Mouse (Mus musculus) activated CD4-positive, CD25-positive, alpha-beta regulatory T cell, adult 4 months (primary cell): ENCODE measurements around the gene Enthd1. TPM values are rescaled to one million over a fixed set of nuclear protein-coding genes. Genes with fewer than 3 reads are reported as not detected.

Experiments used
- ATAC-seq: one replicate; pipeline ENCODE4 v1.8.0; 2017
- polyA plus RNA-seq, 2 experiments: library from polyadenylated mRNA; unstranded; fragments of 100-300 nt; shearing (Covaris generic); gene quantifications; one replicate each; pipeline ENCODE4 v1.2.1; 2017

Enthd1 gene
- polyA plus RNA-seq, 2 experiments from 2014 or later: 0.38 TPM; not detected in 1

DNA sequence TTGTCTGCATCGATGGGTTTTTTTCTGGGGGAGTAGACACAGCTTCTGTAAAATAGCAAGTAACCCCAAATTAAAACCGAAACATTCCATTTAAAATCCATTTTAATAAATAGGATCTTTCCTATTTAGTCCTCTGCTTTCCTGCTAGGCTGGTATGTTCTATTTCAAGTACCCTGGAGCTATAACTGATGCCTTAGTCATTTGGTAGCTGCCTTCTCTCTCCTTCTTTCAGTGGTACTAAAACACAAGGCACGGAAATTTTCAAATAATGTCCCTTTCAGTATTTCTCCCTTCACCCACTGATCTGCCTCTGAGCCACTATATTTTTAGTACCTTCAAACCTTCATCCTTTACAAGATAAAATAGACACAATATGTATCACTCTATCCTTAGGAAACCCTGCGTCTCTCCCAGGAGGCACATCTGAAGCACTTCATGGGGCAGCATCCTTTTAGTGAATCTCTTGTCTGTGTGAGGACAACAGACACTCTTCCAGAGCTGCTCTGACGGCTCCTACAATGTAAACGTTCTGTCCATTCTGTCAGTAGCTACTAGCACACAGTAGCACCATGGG, 90.4 kb downstream of the Enthd1 start:
- ATAC-seq: no peak

DNA sequence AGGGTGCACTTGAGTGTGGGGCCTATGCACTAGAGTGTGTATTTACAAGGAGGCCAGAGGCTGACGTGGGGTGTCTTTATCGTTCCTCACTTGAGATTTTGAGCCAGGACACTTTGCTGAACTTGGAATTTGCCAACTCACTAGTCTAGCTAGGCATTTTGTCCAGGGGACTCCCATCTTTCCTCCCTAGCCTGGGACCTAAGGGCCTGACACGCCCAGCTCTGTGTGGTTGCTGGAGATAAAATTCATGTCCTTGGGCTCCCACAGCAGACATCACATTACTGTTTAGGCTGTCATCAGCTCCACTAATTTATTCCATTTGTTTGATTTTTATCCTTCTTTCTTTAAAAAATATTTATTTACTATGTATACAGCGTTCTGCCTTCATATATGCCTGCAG, 97.1 kb downstream of the Enthd1 start:
- no peak for ATAC-seq

DNA sequence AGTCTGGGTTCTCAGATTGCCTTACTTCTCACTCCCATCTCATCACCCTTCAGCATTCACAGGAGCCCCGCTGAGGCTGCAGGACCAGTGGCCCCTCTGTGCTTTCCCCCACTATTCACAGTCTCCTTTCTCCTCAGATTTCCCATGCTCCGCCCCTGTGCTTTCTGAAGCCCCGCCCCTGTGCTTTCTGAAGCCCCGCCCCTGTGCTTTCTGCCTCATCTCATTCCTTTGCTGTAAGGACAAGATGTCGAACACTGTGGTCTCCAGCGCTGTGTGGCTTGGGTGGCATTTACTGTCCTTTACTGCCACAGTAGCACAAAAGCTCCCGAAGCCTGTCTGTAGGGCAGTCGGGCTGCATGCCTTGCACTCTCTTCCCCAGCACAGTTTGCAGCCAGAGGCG, 102.8 kb downstream of the Enthd1 start:
- ATAC-seq: no peak

- no peak for ATAC-seq
Measured at GRCm38 (mm10) chr15:80461446-80461845, 103.5 kb downstream of the Enthd1 start.

GRCm38 (mm10) chr15:80460011-80460410, 104.9 kb downstream of the Enthd1 start:
- ATAC-seq: no peak

GRCm38 (mm10) chr15:80457984-80458383, 107.0 kb downstream of the Enthd1 start:
- ATAC-seq: no peak

DNA sequence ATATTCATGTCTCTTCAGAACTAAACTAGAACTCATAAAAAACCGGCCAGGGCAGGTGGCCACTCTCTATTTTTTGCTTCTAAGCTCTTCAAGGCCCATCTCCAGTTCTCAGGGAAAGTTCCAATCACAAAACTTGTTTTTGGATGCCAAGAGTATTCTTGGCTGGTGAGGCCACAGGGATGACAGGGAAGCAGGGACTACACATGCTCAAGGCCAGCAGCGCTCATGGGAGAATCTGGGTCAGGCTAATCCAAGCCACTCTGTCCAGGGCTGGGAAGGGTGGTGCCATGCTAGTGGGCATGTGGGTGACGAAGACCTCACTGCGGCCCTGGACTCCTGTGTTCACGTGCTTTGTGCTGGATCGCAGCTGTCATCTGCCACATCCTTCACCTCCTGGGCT, 110.5 kb downstream of the Enthd1 start:
- ATAC-seq: no peak

DNA sequence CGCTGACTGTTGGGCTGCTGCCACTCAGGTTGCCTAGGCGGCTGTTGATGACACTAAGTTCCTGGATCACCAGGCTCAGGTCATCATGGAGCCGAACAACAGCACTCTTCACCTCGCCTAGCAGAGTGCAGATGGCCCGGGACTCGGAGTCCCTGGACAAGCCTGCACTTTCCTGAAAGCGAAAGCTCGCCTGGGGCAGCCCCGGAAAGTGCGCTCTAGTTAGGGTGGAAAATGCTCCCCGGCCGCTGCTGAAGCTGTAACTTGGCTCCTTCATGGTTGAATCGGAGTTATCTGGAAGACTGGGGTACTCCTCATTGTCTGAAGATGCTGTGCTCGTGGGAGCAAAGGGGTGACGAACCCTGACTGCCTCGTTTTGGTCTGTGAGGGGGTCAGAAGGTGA, 112.5 kb downstream of the Enthd1 start:
- ATAC-seq: no peak

- ATAC-seq: no peak
Measured at GRCm38 (mm10) chr15:80445956-80446687, 118.8 kb downstream of the Enthd1 start.

DNA sequence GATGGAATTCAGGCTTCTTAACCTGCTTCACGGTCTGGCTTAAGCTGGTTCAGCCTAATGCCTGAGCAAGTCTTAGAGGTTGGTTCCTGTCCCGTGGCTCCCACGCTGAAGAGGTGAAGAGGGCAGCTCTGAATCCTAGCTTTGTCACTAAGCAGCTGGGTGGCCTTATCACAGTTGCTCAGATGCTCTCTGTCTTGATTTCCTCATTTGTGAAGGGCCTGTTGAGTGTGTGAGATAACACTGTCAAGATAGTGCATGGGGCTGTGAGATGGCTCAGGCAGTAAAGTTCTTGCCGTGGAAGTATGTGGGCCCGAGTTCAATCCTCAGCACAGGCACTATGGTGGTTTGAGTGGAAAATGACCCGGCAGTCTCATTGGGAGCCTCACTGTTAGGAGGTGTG, 124.8 kb downstream of the Enthd1 start:
- ATAC-seq: no peak

DNA sequence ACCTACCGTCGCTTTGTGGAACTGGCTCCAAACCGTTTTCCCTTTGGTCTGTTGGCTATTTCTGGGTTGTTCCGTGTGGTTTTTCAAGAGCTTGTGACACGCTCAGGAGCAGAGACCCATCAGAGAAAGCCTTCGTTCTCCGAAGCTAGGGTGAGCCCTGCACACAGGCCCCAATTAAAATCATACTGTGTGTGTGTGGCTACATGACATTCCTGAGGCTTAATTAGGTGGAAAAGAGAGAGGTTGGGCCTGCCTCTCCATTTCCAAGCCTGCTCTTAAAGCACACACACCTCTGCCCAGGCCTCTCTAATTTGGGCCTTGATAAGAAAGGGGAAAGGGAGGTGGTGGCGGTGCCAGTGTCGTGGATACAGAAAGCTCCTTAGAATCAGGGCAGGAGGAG, 126.5 kb downstream of the Enthd1 start:
- ATAC-seq: no peak

GRCm38 (mm10) chr15:80437996-80438395, 127.0 kb downstream of the Enthd1 start:
- no peak for ATAC-seq

DNA sequence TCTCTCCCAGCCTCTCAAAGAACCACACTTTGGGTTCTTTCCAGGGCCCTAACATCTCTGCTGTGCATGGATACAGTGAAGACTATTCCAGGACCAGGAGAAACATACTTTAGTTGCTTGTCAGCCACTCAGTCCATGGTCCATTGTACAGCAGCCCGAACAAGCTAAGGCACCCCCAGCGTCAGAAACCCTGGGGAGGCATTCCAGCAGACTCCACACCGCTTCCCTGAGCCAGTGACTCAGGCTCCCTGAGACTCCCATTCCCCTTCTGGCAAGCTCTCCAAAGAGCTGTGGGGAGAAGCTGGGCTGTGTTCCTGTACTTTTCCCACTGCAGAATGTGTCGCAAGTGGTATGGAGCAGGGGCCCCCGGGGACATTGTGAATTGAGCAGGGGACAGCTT, 128.0 kb downstream of the Enthd1 start:
- no peak for ATAC-seq

DNA sequence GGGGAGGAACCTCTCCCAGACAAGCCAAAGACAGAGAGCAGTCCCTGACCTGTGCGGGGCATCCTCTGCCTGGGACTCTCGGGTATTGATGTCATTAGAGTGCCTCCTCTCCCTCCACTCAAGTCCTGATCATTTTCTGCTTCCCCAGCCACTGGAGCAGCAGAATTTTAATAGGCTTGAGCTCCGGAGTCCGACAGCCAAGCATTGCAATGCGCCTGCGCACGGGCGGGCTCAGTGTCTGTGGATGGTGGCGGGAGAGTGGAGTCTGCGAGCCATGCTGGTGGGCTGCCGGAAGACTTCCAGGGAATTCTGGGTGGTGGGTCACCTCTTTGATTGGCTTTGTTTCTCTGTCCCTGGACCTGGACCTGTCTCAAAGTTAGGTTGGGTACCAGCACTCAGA, 134.6 kb downstream of the Enthd1 start:
- ATAC-seq: no peak

- no peak for ATAC-seq
Measured at GRCm38 (mm10) chr15:80418146-80418545, 146.8 kb downstream of the Enthd1 start.

DNA sequence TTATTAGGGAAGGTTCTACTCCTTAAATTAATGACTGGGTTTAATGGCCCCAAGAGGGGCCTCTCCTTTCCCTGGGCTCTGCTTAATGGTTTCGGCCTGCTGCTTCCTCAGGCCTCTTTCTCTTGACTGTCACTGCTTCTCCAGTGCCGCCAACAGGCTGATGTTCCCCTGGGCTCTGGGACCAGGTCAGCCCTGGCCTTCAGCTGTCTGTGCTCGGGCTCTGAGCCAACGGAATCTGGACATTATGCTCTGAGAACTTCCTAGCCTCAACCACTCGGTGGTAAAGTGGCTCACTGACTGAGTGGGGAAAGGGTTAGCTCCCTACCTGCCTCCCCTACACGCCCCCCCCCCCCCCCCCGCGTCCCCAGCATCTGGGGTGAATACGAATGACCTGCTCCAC, 147.9 kb downstream of the Enthd1 start:
- no peak for ATAC-seq

- ATAC-seq: no peak
Measured at GRCm38 (mm10) chr15:80415132-80415531, 149.8 kb downstream of the Enthd1 start.

DNA sequence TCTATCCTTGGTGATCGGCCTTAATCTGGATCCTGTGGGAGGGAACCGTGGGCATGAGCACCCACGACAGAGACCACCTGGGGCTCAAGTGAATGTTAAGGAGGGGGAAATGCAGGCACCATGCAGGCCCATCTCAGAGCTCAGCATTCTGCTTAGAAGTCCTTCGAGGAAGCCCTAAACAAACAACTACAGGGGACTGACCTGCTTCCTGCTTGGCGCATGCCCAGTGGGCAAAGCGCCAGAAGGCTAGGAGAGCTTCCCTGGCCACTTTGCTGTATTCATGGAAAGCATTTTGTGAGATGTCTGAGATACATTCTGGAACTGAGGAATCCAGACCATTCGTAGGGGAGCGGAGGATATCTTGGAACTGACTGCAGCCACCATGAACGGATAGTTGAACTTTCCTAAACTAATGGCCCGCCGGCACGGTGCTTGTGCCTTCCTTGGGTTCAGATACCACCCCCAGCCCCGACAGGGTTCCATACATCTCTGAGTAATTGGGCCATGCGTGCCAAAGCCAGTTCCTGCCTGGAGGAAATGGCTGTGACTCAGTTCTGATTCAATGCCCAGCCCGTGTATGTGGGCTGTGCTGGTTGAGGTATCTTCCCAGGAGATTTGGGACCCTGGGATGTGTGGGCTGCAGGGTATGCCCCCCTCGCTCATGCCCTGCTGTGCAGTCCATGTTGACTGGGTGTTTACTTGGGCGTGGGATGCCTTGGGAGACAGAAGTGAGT, 150.8 kb downstream of the Enthd1 start:
- ATAC-seq: no peak

- no peak for ATAC-seq
Measured at GRCm38 (mm10) chr15:80413070-80413469, 151.9 kb downstream of the Enthd1 start.

GRCm38 (mm10) chr15:80410661-80411060, 154.3 kb downstream of the Enthd1 start:
- ATAC-seq: no peak

- ATAC-seq: no peak
Measured at GRCm38 (mm10) chr15:80407873-80408272, 157.1 kb downstream of the Enthd1 start.
